Mouse (Mus musculus) midbrain, embryonic 15.5 days (tissue): ENCODE measurements at regions not wholly inside any gene's neighbourhood (a gene's known extent, or its start where the extent isn't known, plus 50 kb on each side); places are given as distances from the start of the nearest gene placed in this dataset.

Experiments
- ATAC-seq: fragments of 200-750 bp; cut with Nextera tagmentation; replicated peaks from 2 replicates; pipeline ENCODE4 v1.8.0; 2017; ENCODE audit warnings: moderate TSS enrichment
- H3K27ac ChIP-seq: fragments of 300-500 bp; sonication (generic); 2 replicates; pipeline ENCODE4 v1.5.1; 2015; ENCODE audit warnings: mild to moderate bottlenecking, inconsistent platforms
- H3K27me3 ChIP-seq: fragments of 300-500 bp; sonication (generic); replicated peaks from 2 replicates; pipeline ENCODE4 v1.6.1; 2015; ENCODE audit warnings: inconsistent platforms
- H3K36me3 ChIP-seq: fragments of 300-500 bp; sonication (generic); replicated peaks from 2 replicates; pipeline ENCODE4 v1.6.1; 2015; ENCODE audit warnings: inconsistent platforms
- H3K4me1 ChIP-seq: fragments of 300-500 bp; sonication (generic); 2 replicates; pipeline ENCODE4 v1.6.1; 2015; ENCODE audit warnings: inconsistent platforms
- H3K4me2 ChIP-seq: fragments of 300-500 bp; sonication (generic); 2 replicates; pipeline ENCODE4 v1.6.1; 2015; ENCODE audit warnings: inconsistent platforms, mild to moderate bottlenecking, moderate library complexity
- H3K4me3 ChIP-seq: fragments of 300-500 bp; sonication (generic); 2 replicates; pipeline ENCODE4 v1.5.1; 2015; ENCODE audit warnings: mild to moderate bottlenecking, inconsistent platforms
- H3K9ac ChIP-seq: fragments of 300-500 bp; sonication (generic); 2 replicates; pipeline ENCODE4 v1.6.1; 2015; ENCODE audit warnings: mild to moderate bottlenecking, inconsistent platforms
- H3K9me3 ChIP-seq: fragments of 300-500 bp; sonication (generic); 2 replicates; pipeline ENCODE4 v1.6.1; 2016; ENCODE audit warnings: inconsistent platforms
- WGBS: fragments of 180-500 bp; shearing (Covaris S2); methylation state at CpG from one replicate; pipeline ENCODE4 v1.1.7; 2015; ENCODE audit warnings: mixed read lengths; 5-methylcytosine and 5-hydroxymethylcytosine counted together

DNA sequence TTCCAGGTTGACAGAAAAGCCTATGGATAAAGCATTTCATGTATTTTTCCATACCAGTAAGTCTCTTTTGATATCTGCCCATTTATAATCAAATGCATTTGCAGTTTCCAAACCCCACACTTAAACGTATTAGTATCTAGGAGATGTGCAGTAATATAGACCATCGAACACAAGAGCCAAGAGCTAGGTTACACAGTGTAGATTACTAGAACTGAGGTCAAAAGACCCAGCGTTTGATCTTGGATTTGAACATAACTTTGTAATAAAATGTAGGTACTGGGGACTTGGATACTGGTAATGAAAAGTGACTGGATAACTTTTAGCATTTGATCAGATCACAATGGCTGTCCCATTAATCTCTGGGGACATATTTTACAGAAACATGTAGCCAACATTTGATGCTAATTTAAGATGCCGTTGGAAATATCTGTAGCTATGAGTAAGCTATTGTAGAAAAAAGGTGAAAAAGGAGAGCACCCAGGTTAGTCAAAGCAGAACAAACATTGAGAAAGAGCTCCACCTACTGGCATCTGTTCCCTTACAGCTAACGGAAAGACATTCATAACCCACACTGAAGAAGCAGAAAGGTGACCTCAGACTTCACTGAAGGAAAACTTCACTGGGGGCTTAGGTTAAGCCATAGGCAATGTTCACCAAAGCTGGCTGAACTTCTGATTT lies 296.5 kb downstream of the Rps29 start:
- peak; percentile 87 for ATAC-seq
- 30% methylated on average over 5 of the region's 5 CpGs for WGBS

DNA sequence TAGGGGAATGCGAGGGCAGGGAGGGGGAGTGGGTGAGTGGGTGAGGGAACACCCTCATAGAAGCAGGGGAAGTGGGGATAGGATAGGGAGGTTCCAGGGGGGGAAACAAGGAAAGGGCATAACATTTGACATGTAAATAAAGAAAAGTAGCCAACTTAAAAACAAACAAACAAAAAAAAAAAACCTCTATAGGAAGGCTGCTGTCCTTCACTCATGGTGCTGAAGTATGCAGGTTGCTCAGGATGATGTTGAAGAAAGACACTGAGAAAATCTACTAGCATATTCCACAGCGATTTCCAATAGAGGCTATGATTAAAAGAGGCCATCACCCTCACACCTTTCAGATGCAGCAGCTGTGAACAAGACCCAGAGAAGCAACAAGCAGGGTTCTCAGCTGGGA lies 298.7 kb downstream of the Rps29 start:
- no peak overlapping the region for H3K4me3 ChIP-seq
- ATAC-seq, result no peak
- H3K27ac ChIP-seq, result no peak overlapping the region
- H3K4me2 ChIP-seq, result no peak overlapping the region
- no peak overlapping the region for H3K9ac ChIP-seq
- no peaks in the 10 kb centered on the region for H3K4me1 ChIP-seq
- H3K27me3 ChIP-seq, result no peaks in the 10 kb centered on the region
- no peaks in the 10 kb centered on the region for H3K9me3 ChIP-seq
- H3K36me3 ChIP-seq, result no peaks in the 10 kb centered on the region
- WGBS, result 78% methylated on average over 2 of the region's 2 CpGs

More for the DNA sequence above, 296.5 kb downstream of the Rps29 start:
- Histone ChIP-seq H3K9me3 (no peaks in the 10 kb centered on the region), H3K4me2 (no peak overlapping the region), H3K9ac (no peak overlapping the region), H3K4me3 (no peak overlapping the region), H3K4me1 (no peaks in the 10 kb centered on the region), H3K36me3 (no peaks in the 10 kb centered on the region), H3K27me3 (no peaks in the 10 kb centered on the region), H3K27ac (no peak overlapping the region)

GRCm38 (mm10) chr12:68849616-68850140 lies 309.3 kb downstream of the Rps29 start:
- 66% methylated on average over 9 of the region's 9 CpGs for WGBS
- ATAC-seq, result no peak
- Histone ChIP-seq H3K27me3 (no peaks in the 10 kb centered on the region), H3K4me2 (no peak overlapping the region), H3K9me3 (no peaks in the 10 kb centered on the region), H3K4me1 (no peaks in the 10 kb centered on the region), H3K27ac (no peak overlapping the region), H3K4me3 (no peak overlapping the region), H3K9ac (no peak overlapping the region), H3K36me3 (no peaks in the 10 kb centered on the region)

DNA sequence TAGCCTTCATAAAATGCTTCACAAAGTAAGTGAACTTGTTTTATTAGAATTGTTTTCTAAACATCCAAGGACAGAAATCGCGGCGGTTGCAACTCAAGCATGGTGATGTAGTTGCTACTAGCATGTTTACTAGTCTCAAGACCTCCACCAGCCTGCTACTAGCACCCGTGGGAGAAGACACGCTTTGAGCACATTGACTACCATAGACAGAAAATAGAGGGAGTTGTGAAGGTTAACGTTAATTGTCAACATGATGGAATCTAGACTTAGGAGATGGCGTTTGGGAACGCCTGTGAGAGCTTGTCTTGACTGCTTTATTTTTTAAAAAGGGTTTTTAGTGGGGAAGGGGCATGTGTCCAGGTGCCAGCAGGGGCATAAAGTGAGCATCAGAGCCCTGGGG lies 318.2 kb downstream of the Rps29 start:
- Histone ChIP-seq H3K27ac (no peak overlapping the region), H3K36me3 (no peaks in the 10 kb centered on the region), H3K4me3 (no peak overlapping the region), H3K9me3 (no peaks in the 10 kb centered on the region), H3K4me1 (no peaks in the 10 kb centered on the region), H3K9ac (no peak overlapping the region), H3K27me3 (no peaks in the 10 kb centered on the region), H3K4me2 (no peak overlapping the region)
- 94% methylated on average over 8 of the region's 8 CpGs for whole genome bisulfite sequencing
- no peak for ATAC-seq

- 0 out of 2 replicates have a peak overlapping the region, but pooled peaks have one; percentile 38 for H3K27ac ChIP-seq
- no peak overlapping the region for H3K9ac ChIP-seq
- H3K27me3 ChIP-seq, result no peaks in the 10 kb centered on the region
- 84% methylated on average over 2 of the region's 2 CpGs for WGBS
- no peaks in the 10 kb centered on the region for H3K36me3 ChIP-seq
- no peak for ATAC-seq
- no peaks in the 10 kb centered on the region for H3K9me3 ChIP-seq
- H3K4me2 ChIP-seq, result no peak overlapping the region
- no peak overlapping the region for H3K4me3 ChIP-seq
- H3K4me1 ChIP-seq, result no peaks in the 10 kb centered on the region
Observed at GRCm38 (mm10) chr12:68840156-68840555, 318.8 kb downstream of the Rps29 start.

- Histone ChIP-seq H3K9ac (no peak overlapping the region), H3K4me2 (no peak overlapping the region), H3K27me3 (no peaks in the 10 kb centered on the region), H3K4me1 (no peaks in the 10 kb centered on the region), H3K9me3 (no peaks in the 10 kb centered on the region), H3K36me3 (no peaks in the 10 kb centered on the region), H3K27ac (no peak overlapping the region), H3K4me3 (no peak overlapping the region)
- 89% methylated on average over 3 of the region's 3 CpGs for WGBS
- no peak for ATAC-seq
Observed at GRCm38 (mm10) chr12:68836023-68836422, 323.0 kb downstream of the Rps29 start.

- H3K4me1 ChIP-seq, result no peaks in the 10 kb centered on the region
- H3K4me3 ChIP-seq, result no peak overlapping the region
- no peak overlapping the region for H3K9ac ChIP-seq
- H3K27ac ChIP-seq, result no peak overlapping the region
- H3K9me3 ChIP-seq, result no peaks in the 10 kb centered on the region
- no peaks in the 10 kb centered on the region for H3K27me3 ChIP-seq
- no peaks in the 10 kb centered on the region for H3K36me3 ChIP-seq
- no peak for ATAC-seq
- 82% methylated on average over 4 of the region's 4 CpGs for WGBS
- H3K4me2 ChIP-seq, result no peak overlapping the region
Observed at GRCm38 (mm10) chr12:68833914-68834313, 325.1 kb downstream of the Rps29 start.

DNA sequence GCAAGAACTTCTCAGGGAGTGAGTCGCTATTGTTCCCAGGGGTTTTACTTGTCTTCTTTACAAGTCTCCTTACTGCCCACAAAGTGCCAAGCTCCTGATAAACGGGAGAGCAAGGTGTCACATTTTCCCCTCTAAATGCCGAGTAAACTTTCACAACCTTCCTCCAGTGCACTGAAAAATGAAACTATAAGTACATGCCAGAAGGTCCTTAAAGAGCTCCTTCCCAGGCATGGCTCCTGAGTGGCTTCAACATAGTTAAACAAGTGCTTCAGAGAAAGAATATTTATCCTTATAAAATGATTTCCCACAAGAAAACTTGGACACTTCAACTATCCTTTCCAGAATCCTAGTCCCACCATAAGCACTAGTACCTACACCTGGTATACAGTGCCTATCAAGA lies 329.6 kb downstream of the Rps29 start:
- Histone ChIP-seq H3K4me2 (no peak overlapping the region), H3K9me3 (no peaks in the 10 kb centered on the region), H3K27ac (no peak overlapping the region), H3K36me3 (no peaks in the 10 kb centered on the region), H3K9ac (no peak overlapping the region), H3K4me3 (no peak overlapping the region), H3K27me3 (no peaks in the 10 kb centered on the region), H3K4me1 (no peaks in the 10 kb centered on the region)
- ATAC-seq, result no peak
- 83% methylated on average over 3 of the region's 3 CpGs for WGBS

- Histone ChIP-seq H3K27ac (no peak overlapping the region), H3K27me3 (no peaks in the 10 kb centered on the region), H3K4me3 (no peak overlapping the region), H3K4me1 (no peaks in the 10 kb centered on the region), H3K9me3 (no peaks in the 10 kb centered on the region), H3K36me3 (no peaks in the 10 kb centered on the region), H3K4me2 (no peak overlapping the region), H3K9ac (no peak overlapping the region)
- 52% methylated on average over 9 of the region's 9 CpGs for WGBS
- no peak; the same call in 1 of the 2 replicates for ATAC-seq
Observed at GRCm38 (mm10) chr12:68827549-68828249, 331.3 kb downstream of the Rps29 start.

DNA sequence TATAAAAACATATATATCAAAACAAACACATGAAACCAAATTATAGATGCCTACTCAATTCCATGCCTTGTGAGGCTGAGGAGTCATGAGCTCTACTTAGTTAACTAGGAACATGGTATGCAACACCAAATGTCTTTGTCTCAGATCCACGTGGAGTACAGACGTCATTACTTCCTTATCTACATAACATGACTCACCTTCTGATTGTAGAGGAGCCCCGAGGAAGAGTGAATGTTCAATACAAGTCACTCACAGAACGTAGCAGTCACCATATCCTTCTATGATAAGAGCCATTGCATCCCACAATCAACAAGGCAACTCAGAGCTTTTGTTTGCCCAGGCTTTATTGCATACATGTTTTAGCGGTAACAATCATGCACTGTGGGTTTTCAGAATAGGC lies 364.6 kb downstream of the Rps29 start:
- H3K27ac ChIP-seq, result no peak overlapping the region
- H3K4me1 ChIP-seq, result no peaks in the 10 kb centered on the region
- no peaks in the 10 kb centered on the region for H3K36me3 ChIP-seq
- H3K4me3 ChIP-seq, result no peak overlapping the region
- ATAC-seq, result no peak
- 84% methylated on average over 5 of the region's 5 CpGs for WGBS
- no peak overlapping the region for H3K4me2 ChIP-seq
- H3K9me3 ChIP-seq, result no peaks in the 10 kb centered on the region
- no peaks in the 10 kb centered on the region for H3K27me3 ChIP-seq
- H3K9ac ChIP-seq, result no peak overlapping the region

GRCm38 (mm10) chr12:68783636-68784035 lies 375.4 kb downstream of the Rps29 start:
- H3K4me1 ChIP-seq, result peaks cover 4% of the 10 kb centered on the region
- H3K27me3 ChIP-seq, result no peaks in the 10 kb centered on the region
- no peak overlapping the region for H3K4me2 ChIP-seq
- H3K9me3 ChIP-seq, result no peaks in the 10 kb centered on the region
- H3K4me3 ChIP-seq, result no peak overlapping the region
- ATAC-seq, result 0 out of 2 replicates have a peak, but pooled peaks have one; percentile 69
- H3K27ac ChIP-seq, result peak overlapping the region; percentile 62; the same call in 1 of the 2 replicates
- H3K36me3 ChIP-seq, result no peaks in the 10 kb centered on the region
- H3K9ac ChIP-seq, result no peak overlapping the region
- WGBS, result 87% methylated on average over 4 of the region's 4 CpGs

DNA sequence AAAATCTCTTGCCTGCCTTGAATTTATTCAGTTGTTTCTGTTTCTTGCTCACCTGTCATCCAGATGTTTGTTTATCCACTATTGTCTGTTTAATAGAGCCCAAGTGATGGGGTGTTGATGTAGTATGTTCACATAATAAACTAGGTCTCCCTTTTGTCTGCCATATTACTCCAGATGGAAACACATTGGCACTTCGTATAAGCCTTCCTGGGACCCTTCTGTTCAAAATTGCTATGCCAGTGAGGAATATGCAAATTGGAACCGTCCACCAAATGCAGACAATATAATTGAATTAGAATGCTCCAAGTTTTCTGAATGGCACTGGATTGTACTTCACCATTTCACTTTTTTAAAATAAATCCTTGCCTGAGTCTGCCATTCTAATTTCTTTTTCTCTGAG lies 383.5 kb downstream of the Rps29 start:
- Histone ChIP-seq H3K27me3 (no peaks in the 10 kb centered on the region), H3K4me1 (no peaks in the 10 kb centered on the region), H3K9ac (no peak overlapping the region), H3K27ac (no peak overlapping the region), H3K9me3 (no peaks in the 10 kb centered on the region), H3K4me2 (no peak overlapping the region), H3K4me3 (no peak overlapping the region), H3K36me3 (no peaks in the 10 kb centered on the region)
- ATAC-seq, result no peak
- WGBS, result 49% methylated on average over 2 of the region's 2 CpGs

- H3K27ac ChIP-seq, result no peak overlapping the region
- no peaks in the 10 kb centered on the region for H3K9me3 ChIP-seq
- no peaks in the 10 kb centered on the region for H3K36me3 ChIP-seq
- no peak overlapping the region for H3K4me3 ChIP-seq
- no peak overlapping the region for H3K9ac ChIP-seq
- no peaks in the 10 kb centered on the region for H3K27me3 ChIP-seq
- H3K4me2 ChIP-seq, result no peak overlapping the region
- H3K4me1 ChIP-seq, result no peaks in the 10 kb centered on the region
- WGBS, result 93% methylated on average over 8 of the region's 8 CpGs
- no peak for ATAC-seq
Observed at GRCm38 (mm10) chr12:68774800-68775199, 384.2 kb downstream of the Rps29 start.
